Mouse (Mus musculus) limb, embryonic 13.5 days (tissue): ENCODE measurements at regions not wholly inside any gene's neighbourhood (a gene's known extent, or its start where the extent isn't known, plus 50 kb on each side); places are given as distances from the start of the nearest gene placed in this dataset.

Experiments
- ATAC-seq: fragments of 200-750 bp; cut with Nextera tagmentation; 2 replicates; pipeline ENCODE4 v1.8.0; 2017; ENCODE audit warnings: low read depth, moderate number of reproducible peaks, moderate TSS enrichment; ENCODE audit not compliant: low FRiP score
- H3K27ac ChIP-seq: fragments of 300-500 bp; sonication (generic); 2 replicates; pipeline ENCODE4 v1.5.1; 2015; ENCODE audit warnings: inconsistent platforms, mild to moderate bottlenecking, moderate library complexity
- H3K27me3 ChIP-seq: fragments of 300-500 bp; sonication (generic); 2 replicates; pipeline ENCODE4 v1.6.1; 2015; ENCODE audit warnings: mild to moderate bottlenecking, inconsistent platforms
- H3K36me3 ChIP-seq: fragments of 300-500 bp; sonication (generic); 2 replicates; pipeline ENCODE4 v1.6.1; 2015; ENCODE audit warnings: inconsistent platforms, mild to moderate bottlenecking, moderate library complexity
- H3K4me1 ChIP-seq: fragments of 300-500 bp; sonication (generic); 2 replicates; pipeline ENCODE4 v1.6.1; 2015; ENCODE audit warnings: inconsistent platforms
- H3K4me2 ChIP-seq: fragments of 300-500 bp; sonication (generic); replicated peaks from 2 replicates; pipeline ENCODE4 v1.6.1; 2015; ENCODE audit warnings: inconsistent platforms, mild to moderate bottlenecking, moderate library complexity
- H3K4me3 ChIP-seq: fragments of 300-500 bp; sonication (generic); 2 replicates; pipeline ENCODE4 v1.5.1; 2015; ENCODE audit warnings: moderate library complexity, mild to moderate bottlenecking, inconsistent platforms
- H3K9ac ChIP-seq: fragments of 300-500 bp; sonication (generic); 2 replicates; pipeline ENCODE4 v1.6.1; 2015; ENCODE audit warnings: mild to moderate bottlenecking, inconsistent platforms
- H3K9me3 ChIP-seq: fragments of 300-500 bp; sonication (generic); 2 replicates; pipeline ENCODE4 v1.6.1; 2016; ENCODE audit warnings: inconsistent platforms
- WGBS: fragments of 180-500 bp; shearing (Covaris S2); methylation state at CpG from one replicate; pipeline ENCODE4 v1.1.7; 2015; 5-methylcytosine and 5-hydroxymethylcytosine counted together

DNA sequence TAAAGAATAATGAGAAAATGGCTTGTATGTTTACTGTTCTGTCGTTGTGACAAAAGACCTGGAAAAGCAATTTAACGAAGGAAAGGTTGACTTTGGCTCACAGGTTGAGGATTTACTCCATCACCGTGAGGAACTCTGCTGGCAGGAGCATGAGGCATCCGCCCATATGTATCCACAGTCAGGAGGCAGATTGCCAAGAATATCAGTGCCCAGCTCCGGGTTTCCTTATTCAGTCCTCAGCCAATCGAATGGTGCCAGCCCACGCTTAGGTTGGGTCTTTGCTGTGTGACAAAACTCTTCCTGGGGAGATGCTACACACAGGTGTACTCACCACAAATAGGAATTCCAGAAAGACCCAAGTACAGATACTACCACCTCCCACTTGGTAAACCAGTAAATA, 327.9 kb downstream of the En1 start:
- no peaks in the 10 kb centered on the region for H3K36me3 ChIP-seq
- H3K4me1 ChIP-seq, result no peaks in the 10 kb centered on the region
- no peak overlapping the region for H3K4me3 ChIP-seq
- WGBS, result 83% methylated on average over 7 of the region's 7 CpGs
- no peaks in the 10 kb centered on the region for H3K9me3 ChIP-seq
- no peak overlapping the region for H3K27ac ChIP-seq
- no peak overlapping the region for H3K4me2 ChIP-seq
- no peak for ATAC-seq
- H3K9ac ChIP-seq, result no peak overlapping the region
- peaks cover 3% of the 10 kb centered on the region; the same call in 1 of the 2 replicates for H3K27me3 ChIP-seq

GRCm38 (mm10) chr1:120935321-120935720, 333.1 kb downstream of the En1 start:
- no peak overlapping the region for H3K27ac ChIP-seq
- no peak for ATAC-seq
- no peak overlapping the region for H3K4me3 ChIP-seq
- no peaks in the 10 kb centered on the region for H3K36me3 ChIP-seq
- H3K4me2 ChIP-seq, result no peak overlapping the region
- no peak overlapping the region for H3K9ac ChIP-seq
- H3K27me3 ChIP-seq, result no peaks in the 10 kb centered on the region
- H3K9me3 ChIP-seq, result no peaks in the 10 kb centered on the region
- WGBS, result 80% methylated on average over 3 of the region's 3 CpGs
- no peaks in the 10 kb centered on the region for H3K4me1 ChIP-seq

DNA sequence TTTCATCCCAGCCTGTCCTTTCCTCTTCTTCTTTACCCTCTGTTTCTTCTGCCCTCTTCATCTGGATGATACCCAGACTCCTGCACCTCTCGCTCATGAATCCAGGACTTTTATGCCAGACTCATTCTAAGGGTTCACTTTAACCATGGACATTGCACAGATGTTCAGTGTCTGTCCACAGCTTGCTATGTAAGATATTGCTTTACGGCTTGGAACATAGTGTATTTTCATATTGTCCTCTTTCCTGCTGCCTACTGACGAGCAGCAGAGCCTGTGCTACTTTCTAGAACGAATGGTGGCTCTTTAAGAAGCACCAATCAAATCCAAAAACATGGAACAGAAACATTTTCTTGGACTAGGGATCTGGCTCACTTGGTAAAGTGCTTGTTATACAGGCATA, 341.5 kb downstream of the En1 start:
- WGBS, result 78% methylated on average over 4 of the region's 4 CpGs
- Histone ChIP-seq H3K9me3 (no peaks in the 10 kb centered on the region), H3K9ac (no peak overlapping the region)

GRCm38 (mm10) chr1:120946349-120946748, 344.1 kb downstream of the En1 start:
- H3K4me3 ChIP-seq, result no peak overlapping the region
- 84% methylated on average over 4 of the region's 4 CpGs for WGBS
- no peak overlapping the region for H3K4me2 ChIP-seq
- no peak overlapping the region for H3K27ac ChIP-seq
- H3K27me3 ChIP-seq, result no peaks in the 10 kb centered on the region
- no peak overlapping the region for H3K9ac ChIP-seq
- ATAC-seq, result no peak
- H3K4me1 ChIP-seq, result no peaks in the 10 kb centered on the region
- no peaks in the 10 kb centered on the region for H3K36me3 ChIP-seq
- H3K9me3 ChIP-seq, result no peaks in the 10 kb centered on the region

More for the DNA sequence above, 341.5 kb downstream of the En1 start:
- no peak for ATAC-seq
- Histone ChIP-seq H3K27ac (no peak overlapping the region), H3K27me3 (no peaks in the 10 kb centered on the region), H3K4me2 (no peak overlapping the region), H3K4me3 (no peak overlapping the region), H3K36me3 (no peaks in the 10 kb centered on the region), H3K4me1 (no peaks in the 10 kb centered on the region)

- Histone ChIP-seq H3K27me3 (peaks cover 16% of the 10 kb centered on the region), H3K4me2 (no peak overlapping the region), H3K27ac (no peak overlapping the region), H3K9ac (no peak overlapping the region), H3K4me3 (no peak overlapping the region), H3K9me3 (no peaks in the 10 kb centered on the region), H3K36me3 (no peaks in the 10 kb centered on the region), H3K4me1 (peaks cover 14% of the 10 kb centered on the region; the same call in 1 of the 2 replicates)
- WGBS, result 40% methylated on average over 1 of the region's 1 CpGs
- no peak for ATAC-seq
Observed at GRCm38 (mm10) chr1:120961235-120961634, 359.0 kb downstream of the En1 start.

GRCm38 (mm10) chr1:120961984-120962383, 359.8 kb downstream of the En1 start:
- Histone ChIP-seq H3K9me3 (no peaks in the 10 kb centered on the region), H3K4me1 (peaks cover 14% of the 10 kb centered on the region; the same call in 1 of the 2 replicates), H3K36me3 (no peaks in the 10 kb centered on the region), H3K4me3 (no peak overlapping the region), H3K27ac (no peak overlapping the region), H3K27me3 (peaks cover 21% of the 10 kb centered on the region), H3K4me2 (no peak overlapping the region), H3K9ac (no peak overlapping the region)
- 6% methylated on average over 8 of the region's 8 CpGs for WGBS
- 0 out of 2 replicates have a peak, but pooled peaks have one; percentile 6 for ATAC-seq

DNA sequence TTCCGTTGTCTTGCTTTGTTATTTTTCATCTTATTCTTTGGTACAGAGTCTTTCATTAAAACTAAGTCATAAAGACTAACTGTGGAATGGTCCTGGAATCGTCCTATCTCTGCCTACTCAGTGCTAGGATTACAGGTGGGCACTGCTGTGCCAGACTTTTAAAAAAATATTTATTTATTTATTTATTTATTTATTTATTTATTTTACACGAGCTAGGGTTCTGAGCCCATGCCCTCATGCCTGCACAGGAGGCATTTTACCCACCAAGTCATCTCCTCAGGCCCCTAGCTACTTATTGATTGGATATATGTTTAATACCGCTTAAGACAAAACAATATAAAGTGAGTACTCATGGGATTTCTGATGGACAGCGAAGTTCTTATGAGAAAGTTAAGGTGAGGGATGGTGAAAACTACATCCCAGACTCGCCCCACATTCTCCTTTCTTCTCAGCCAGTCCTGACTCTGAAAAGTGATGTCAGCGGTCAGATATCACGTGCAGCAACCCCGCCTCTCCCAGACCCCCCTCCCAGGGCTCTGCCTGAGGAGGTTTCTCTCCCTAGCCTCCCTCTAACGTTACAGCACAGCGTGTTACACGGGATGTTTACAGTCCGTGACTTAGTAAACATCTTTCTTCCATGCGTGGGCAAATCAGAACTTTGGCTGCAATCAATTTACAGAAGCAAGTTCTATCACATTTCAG, 361.4 kb downstream of the En1 start:
- Histone ChIP-seq H3K27ac (no peak overlapping the region), H3K4me1 (peaks cover 14% of the 10 kb centered on the region; the same call in 1 of the 2 replicates), H3K27me3 (peaks cover 21% of the 10 kb centered on the region), H3K4me2 (peak overlapping the region; percentile 63), H3K9ac (peak overlapping the region; percentile 48; the same call in 1 of the 2 replicates), H3K9me3 (no peaks in the 10 kb centered on the region), H3K4me3 (peak overlapping the region; percentile 38), H3K36me3 (no peaks in the 10 kb centered on the region)
- peak; percentile 81; the same call in 1 of the 2 replicates for ATAC-seq
- 24% methylated on average over 14 of the region's 14 CpGs for WGBS

DNA sequence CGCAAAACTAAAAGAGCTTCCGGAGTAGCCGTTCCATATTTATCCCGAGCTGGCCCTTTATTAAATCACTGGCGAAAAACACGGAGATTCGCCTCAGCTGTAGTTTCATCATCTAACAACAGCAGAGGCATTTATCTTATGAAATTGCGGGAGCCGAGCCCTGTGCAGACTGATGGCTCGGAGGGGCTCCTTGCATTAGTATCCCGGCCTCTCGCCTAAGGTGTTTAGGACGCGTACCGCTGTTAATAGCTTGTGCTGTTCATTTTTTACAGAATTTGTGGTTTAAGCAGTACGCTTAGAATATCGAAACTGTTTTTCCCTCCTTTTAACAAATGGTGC, 361.9 kb downstream of the En1 start:
- Histone ChIP-seq H3K27me3 (peaks cover 22% of the 10 kb centered on the region), H3K9ac (peak overlapping the region; percentile 48; the same call in 1 of the 2 replicates), H3K4me2 (peak overlapping the region; percentile 63), H3K9me3 (no peaks in the 10 kb centered on the region), H3K4me3 (peak overlapping the region; percentile 38), H3K4me1 (peaks cover 14% of the 10 kb centered on the region; the same call in 1 of the 2 replicates), H3K36me3 (no peaks in the 10 kb centered on the region), H3K27ac (no peak overlapping the region)
- no peak for ATAC-seq
- WGBS, result 35% methylated on average over 17 of the region's 17 CpGs

GRCm38 (mm10) chr1:120966132-120966531, 363.9 kb downstream of the En1 start:
- H3K27ac ChIP-seq, result no peak overlapping the region
- ATAC-seq, result no peak
- no peak overlapping the region for H3K4me3 ChIP-seq
- peaks cover 27% of the 10 kb centered on the region for H3K27me3 ChIP-seq
- H3K9me3 ChIP-seq, result no peaks in the 10 kb centered on the region
- no peak overlapping the region for H3K9ac ChIP-seq
- no peaks in the 10 kb centered on the region for H3K36me3 ChIP-seq
- H3K4me2 ChIP-seq, result no peak overlapping the region
- WGBS, result 60% methylated on average over 3 of the region's 3 CpGs
- H3K4me1 ChIP-seq, result peaks cover 14% of the 10 kb centered on the region; the same call in 1 of the 2 replicates

GRCm38 (mm10) chr1:120974661-120975060, 357.7 kb downstream of the Insig2 start:
- no peak overlapping the region for H3K4me3 ChIP-seq
- ATAC-seq, result no peak
- H3K27ac ChIP-seq, result no peak overlapping the region
- peaks cover 14% of the 10 kb centered on the region for H3K4me1 ChIP-seq
- H3K4me2 ChIP-seq, result no peak overlapping the region
- H3K9me3 ChIP-seq, result no peaks in the 10 kb centered on the region
- H3K27me3 ChIP-seq, result 0 out of 2 replicates have a peak, but pooled peaks cover 8% of the 10 kb centered on the region
- no peaks in the 10 kb centered on the region for H3K36me3 ChIP-seq
- H3K9ac ChIP-seq, result no peak overlapping the region
- 77% methylated on average over 1 of the region's 1 CpGs for WGBS

DNA sequence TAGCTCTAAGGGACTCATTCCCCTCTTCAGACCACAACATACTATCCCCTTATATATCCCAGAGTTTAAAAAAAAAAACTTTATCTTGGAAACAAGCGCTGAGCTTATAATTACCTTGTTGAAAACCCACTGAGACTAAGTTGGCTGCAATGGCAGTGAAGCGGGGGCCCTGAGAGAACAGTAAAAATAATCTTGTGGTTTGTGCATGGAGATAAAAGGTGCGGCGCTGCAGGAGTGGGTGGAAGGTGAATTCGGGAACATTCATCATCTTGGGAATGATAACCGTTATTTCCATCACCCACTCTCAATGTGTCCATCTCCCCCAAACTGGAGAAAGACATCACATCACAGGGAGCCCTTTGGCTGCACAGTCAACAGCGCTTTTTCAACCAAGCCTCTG, 327.9 kb downstream of the Insig2 start:
- no peak overlapping the region for H3K4me2 ChIP-seq
- H3K27me3 ChIP-seq, result no peaks in the 10 kb centered on the region
- H3K9ac ChIP-seq, result no peak overlapping the region
- no peak for ATAC-seq
- peaks cover 23% of the 10 kb centered on the region for H3K4me1 ChIP-seq
- H3K4me3 ChIP-seq, result no peak overlapping the region
- H3K9me3 ChIP-seq, result no peaks in the 10 kb centered on the region; the same call in 1 of the 2 replicates
- H3K27ac ChIP-seq, result no peak overlapping the region
- H3K36me3 ChIP-seq, result no peaks in the 10 kb centered on the region
- WGBS, result 81% methylated on average over 7 of the region's 7 CpGs

GRCm38 (mm10) chr1:121005198-121005597, 327.2 kb downstream of the Insig2 start:
- Histone ChIP-seq H3K27me3 (no peaks in the 10 kb centered on the region), H3K9me3 (no peaks in the 10 kb centered on the region; the same call in 1 of the 2 replicates), H3K4me3 (no peak overlapping the region), H3K4me1 (peaks cover 23% of the 10 kb centered on the region), H3K36me3 (no peaks in the 10 kb centered on the region), H3K4me2 (no peak overlapping the region), H3K27ac (no peak overlapping the region), H3K9ac (no peak overlapping the region)
- WGBS, result 3% methylated on average over 3 of the region's 3 CpGs
- peak; percentile 71; the same call in 1 of the 2 replicates for ATAC-seq

- peaks cover 3% of the 10 kb centered on the region; the same call in 1 of the 2 replicates for H3K9me3 ChIP-seq
- no peaks in the 10 kb centered on the region for H3K36me3 ChIP-seq
- no peak overlapping the region for H3K9ac ChIP-seq
- H3K27me3 ChIP-seq, result no peaks in the 10 kb centered on the region
- H3K4me3 ChIP-seq, result no peak overlapping the region
- H3K4me2 ChIP-seq, result no peak overlapping the region
- no peak overlapping the region for H3K27ac ChIP-seq
- H3K4me1 ChIP-seq, result no peaks in the 10 kb centered on the region
- ATAC-seq, result no peak
Observed at GRCm38 (mm10) chr1:121012126-121012525, 320.3 kb downstream of the Insig2 start.
